Mouse (Mus musculus): Measurements from ENCODE around the gene Ube2g2. TPM values are rescaled to one million over a fixed set of nuclear protein-coding genes. Genes with fewer than 3 reads are reported as not detected.
A peak's percentile ranks its signal among the peaks of the same experiment; 100 is the strongest.

Gene Ube2g2
- polyA plus RNA-seq, 1 experiment from 2014 or later, result 52.3 TPM

- WGBS, result 84% methylated on average over 8 of the region's 8 CpGs
- no peak overlapping the region for H3K4me2 ChIP-seq (ENCODE audit: low read depth, severe bottlenecking)
- ATAC-seq (ENCODE audit: insufficient number of reproducible peaks, low FRiP score, low TSS enrichment, low read depth), result no peak; the same call in 1 of the 2 replicates
These were observed 44.3 kb downstream of the Ube2g2 start for GRCm38 (mm10) chr10:77666342-77666741.

DNA sequence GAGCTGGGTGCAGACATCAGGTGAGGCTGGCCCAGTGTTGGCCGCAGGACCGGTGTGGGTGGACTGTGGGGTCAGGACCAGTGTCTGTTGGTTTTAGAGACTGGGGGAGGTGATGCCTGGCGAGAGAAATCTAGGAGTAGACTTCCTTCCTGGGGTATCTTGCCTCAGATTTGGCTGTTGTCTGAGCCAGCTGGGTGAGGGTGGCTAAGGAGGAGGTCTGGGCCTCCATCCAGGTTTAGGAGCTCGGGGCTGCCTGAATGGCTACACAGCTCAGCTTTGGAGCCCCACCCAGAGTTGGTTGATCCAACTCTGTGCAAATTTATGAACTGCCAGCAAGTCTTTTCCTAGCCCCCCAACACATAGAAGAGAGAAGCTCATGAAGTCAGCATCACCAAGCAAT, 45.3 kb downstream of the Ube2g2 start:
- Histone ChIP-seq H3K4me3 (ENCODE audit: low read depth, low read length) (no peak overlapping the region), H3K36me3 (ENCODE audit: control insufficient read depth, insufficient read depth, low read length) (no peaks in the 10 kb centered on the region), H3K27ac (replicated peaks; ENCODE audit: low read depth, low read length) (no peak overlapping the region), H3K9me3 (ENCODE audit: control insufficient read depth, low read length) (no peaks in the 10 kb centered on the region), H3K4me1 (ENCODE audit: control insufficient read depth, insufficient read depth, low read length) (peaks cover 3% of the 10 kb centered on the region; the same call in 1 of the 2 replicates), H3K4me2 (ENCODE audit: low read depth, severe bottlenecking) (no peak overlapping the region), H3K27me3 (ENCODE audit: control insufficient read depth, insufficient read depth, low read length) (no peaks in the 10 kb centered on the region), H3K9ac (ENCODE audit: low read length) (no peak overlapping the region)
- WGBS, result 87% methylated on average over 4 of the region's 4 CpGs
- DNase-seq (ENCODE audit: low spot score), result no peak
- no peak for ATAC-seq (ENCODE audit: insufficient number of reproducible peaks, low FRiP score, low TSS enrichment, low read depth)

More at GRCm38 (mm10) chr10:77666342-77666741, 44.3 kb downstream of the Ube2g2 start:
- Histone ChIP-seq H3K4me1 (ENCODE audit: control insufficient read depth, insufficient read depth, low read length) (peaks cover 3% of the 10 kb centered on the region; the same call in 1 of the 2 replicates), H3K36me3 (ENCODE audit: control insufficient read depth, insufficient read depth, low read length) (no peaks in the 10 kb centered on the region; the same call in 1 of the 2 replicates), H3K9ac (ENCODE audit: low read length) (no peak overlapping the region), H3K9me3 (ENCODE audit: control insufficient read depth, low read length) (no peaks in the 10 kb centered on the region), H3K27ac (replicated peaks; ENCODE audit: low read depth, low read length) (no peak overlapping the region), H3K27me3 (ENCODE audit: control insufficient read depth, insufficient read depth, low read length) (no peaks in the 10 kb centered on the region), H3K4me3 (ENCODE audit: low read depth, low read length) (no peak overlapping the region)
- DNase-seq (ENCODE audit: low spot score), result no peak

GRCm38 (mm10) chr10:77670710-77671109, 48.6 kb downstream of the Ube2g2 start:
- WGBS, result 79% methylated on average over 4 of the region's 4 CpGs
- no peak for ATAC-seq (ENCODE audit: insufficient number of reproducible peaks, low FRiP score, low TSS enrichment, low read depth)
- Histone ChIP-seq H3K9ac (ENCODE audit: low read length) (no peak overlapping the region), H3K27me3 (ENCODE audit: control insufficient read depth, insufficient read depth, low read length) (no peaks in the 10 kb centered on the region), H3K4me2 (ENCODE audit: low read depth, severe bottlenecking) (no peak overlapping the region), H3K27ac (replicated peaks; ENCODE audit: low read depth, low read length) (no peak overlapping the region), H3K9me3 (ENCODE audit: control insufficient read depth, low read length) (no peaks in the 10 kb centered on the region; the same call in 1 of the 2 replicates), H3K36me3 (ENCODE audit: control insufficient read depth, insufficient read depth, low read length) (no peaks in the 10 kb centered on the region), H3K4me3 (ENCODE audit: low read depth, low read length) (no peak overlapping the region), H3K4me1 (ENCODE audit: control insufficient read depth, insufficient read depth, low read length) (peaks cover 5% of the 10 kb centered on the region; the same call in 1 of the 2 replicates)
- no peak for DNase-seq (ENCODE audit: low spot score)

- Histone ChIP-seq H3K27me3 (ENCODE audit: control insufficient read depth, insufficient read depth, low read length) (no peaks in the 10 kb centered on the region; the same call in 1 of the 2 replicates), H3K27ac (replicated peaks; ENCODE audit: low read depth, low read length) (no peak overlapping the region), H3K36me3 (ENCODE audit: control insufficient read depth, insufficient read depth, low read length) (no peaks in the 10 kb centered on the region), H3K9me3 (ENCODE audit: control insufficient read depth, low read length) (no peaks in the 10 kb centered on the region; the same call in 1 of the 2 replicates), H3K4me2 (ENCODE audit: low read depth, severe bottlenecking) (no peak overlapping the region), H3K4me3 (ENCODE audit: low read depth, low read length) (no peak overlapping the region), H3K4me1 (ENCODE audit: control insufficient read depth, insufficient read depth, low read length) (peaks cover 5% of the 10 kb centered on the region; the same call in 1 of the 2 replicates), H3K9ac (ENCODE audit: low read length) (no peak overlapping the region)
- WGBS, result 60% methylated on average over 4 of the region's 4 CpGs
- DNase-seq (ENCODE audit: low spot score), result no peak
- ATAC-seq (ENCODE audit: insufficient number of reproducible peaks, low FRiP score, low TSS enrichment, low read depth), result no peak
These were observed 49.4 kb downstream of the Ube2g2 start for GRCm38 (mm10) chr10:77671519-77671918.

DNA sequence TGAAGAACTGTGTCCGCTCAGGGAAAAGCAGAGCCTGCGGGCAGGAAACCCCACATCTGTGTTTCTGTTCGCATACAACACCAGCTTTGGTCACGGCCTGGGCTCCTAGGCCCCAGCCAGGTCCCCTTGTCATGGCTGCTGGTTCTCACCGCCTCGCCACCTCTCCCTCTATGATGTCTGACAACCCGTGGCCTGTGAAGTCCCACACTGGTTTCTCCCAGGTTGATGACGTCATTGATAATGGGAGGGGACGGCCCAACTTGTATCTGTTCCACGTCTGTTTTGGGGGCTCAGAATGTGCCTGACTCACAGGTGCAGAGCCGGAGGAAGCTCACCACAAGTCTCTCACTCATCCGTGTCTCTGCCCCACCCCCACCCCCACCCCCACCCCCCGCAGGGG, 51.7 kb downstream of the Ube2g2 start:
- no peak overlapping the region for H3K9ac ChIP-seq (ENCODE audit: low read length)
- H3K4me1 ChIP-seq (ENCODE audit: control insufficient read depth, insufficient read depth, low read length), result peaks cover 20% of the 10 kb centered on the region
- no peaks in the 10 kb centered on the region; the same call in 1 of the 2 replicates for H3K9me3 ChIP-seq (ENCODE audit: control insufficient read depth, low read length)
- WGBS, result 62% methylated on average over 13 of the region's 13 CpGs
- no peak for ATAC-seq (ENCODE audit: insufficient number of reproducible peaks, low FRiP score, low TSS enrichment, low read depth)
- H3K27me3 ChIP-seq (ENCODE audit: control insufficient read depth, insufficient read depth, low read length), result peaks cover 14% of the 10 kb centered on the region
- H3K36me3 ChIP-seq (ENCODE audit: control insufficient read depth, insufficient read depth, low read length), result no peaks in the 10 kb centered on the region
- DNase-seq (ENCODE audit: low spot score), result no peak
- H3K27ac ChIP-seq (replicated peaks; ENCODE audit: low read depth, low read length), result no peak overlapping the region
- no peak overlapping the region for H3K4me3 ChIP-seq (ENCODE audit: low read depth, low read length)
- no peak overlapping the region for H3K4me2 ChIP-seq (ENCODE audit: low read depth, severe bottlenecking)

DNA sequence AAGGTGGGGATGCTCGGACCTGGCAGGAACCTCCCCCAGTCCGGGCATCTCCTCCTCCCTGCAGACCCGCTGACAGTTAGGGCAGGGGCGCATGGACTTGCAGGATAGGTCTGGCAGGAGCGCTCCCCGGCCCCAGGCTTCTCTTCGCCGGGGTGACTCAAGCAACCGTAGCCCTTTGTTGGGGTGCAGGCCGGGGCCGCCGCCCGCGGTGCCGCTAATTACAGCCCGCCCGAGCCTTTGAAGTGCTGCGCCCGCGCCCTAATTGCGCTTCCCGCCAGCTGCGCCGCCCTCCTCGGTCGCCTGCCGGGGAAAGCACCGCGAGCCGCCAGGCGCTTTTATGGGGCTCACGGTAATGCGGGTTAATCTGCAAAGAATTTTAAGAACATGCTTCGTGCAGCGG, 55.5 kb downstream of the Ube2g2 start:
- DNase-seq (ENCODE audit: low spot score) (peak; percentile 75), ATAC-seq (ENCODE audit: insufficient number of reproducible peaks, low FRiP score, low TSS enrichment, low read depth) (no peak)
- peak overlapping the region; percentile 82 for H3K4me2 ChIP-seq (ENCODE audit: low read depth, severe bottlenecking)
- H3K9ac ChIP-seq (ENCODE audit: low read length), result peak overlapping the region; percentile 37
- peak overlapping the region; percentile 29 for H3K4me3 ChIP-seq (ENCODE audit: low read depth, low read length)
- no peaks in the 10 kb centered on the region; the same call in 1 of the 2 replicates for H3K9me3 ChIP-seq (ENCODE audit: control insufficient read depth, low read length)
- under 1% methylated on average over 35 of the region's 35 CpGs for WGBS
- no peaks in the 10 kb centered on the region for H3K36me3 ChIP-seq (ENCODE audit: control insufficient read depth, insufficient read depth, low read length)
- peaks cover 23% of the 10 kb centered on the region for H3K4me1 ChIP-seq (ENCODE audit: control insufficient read depth, insufficient read depth, low read length)
- H3K27me3 ChIP-seq (ENCODE audit: control insufficient read depth, insufficient read depth, low read length), result peaks cover 14% of the 10 kb centered on the region
- H3K27ac ChIP-seq (replicated peaks; ENCODE audit: low read depth, low read length), result no peak overlapping the region

DNA sequence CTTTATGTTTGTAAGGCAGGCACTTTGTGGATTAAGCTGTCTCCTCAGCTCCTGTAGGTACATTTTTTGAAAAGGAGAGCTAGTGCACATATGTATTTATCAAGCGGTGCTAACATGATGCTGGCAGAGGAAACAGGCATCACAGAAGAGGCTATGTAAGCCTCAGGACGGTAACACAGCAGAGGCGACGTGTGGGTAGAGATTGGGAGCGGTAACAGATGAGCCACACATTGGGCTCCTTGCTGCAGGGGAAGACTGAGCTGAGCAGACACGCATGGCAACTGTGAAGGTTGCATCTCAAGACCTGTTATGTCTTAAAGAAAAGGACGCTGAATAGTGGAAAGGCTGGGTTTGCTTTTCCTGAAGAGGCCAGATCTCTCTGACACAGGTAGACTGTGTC, 60.9 kb downstream of the Ube2g2 start:
- no peak overlapping the region for H3K4me2 ChIP-seq (ENCODE audit: low read depth, severe bottlenecking)
- H3K36me3 ChIP-seq (ENCODE audit: control insufficient read depth, insufficient read depth, low read length), result no peaks in the 10 kb centered on the region
- H3K4me3 ChIP-seq (ENCODE audit: low read depth, low read length), result no peak overlapping the region
- DNase-seq (ENCODE audit: low spot score), result no peak
- H3K27me3 ChIP-seq (ENCODE audit: control insufficient read depth, insufficient read depth, low read length), result peaks cover 30% of the 10 kb centered on the region
- no peak overlapping the region for H3K9ac ChIP-seq (ENCODE audit: low read length)
- ATAC-seq (ENCODE audit: insufficient number of reproducible peaks, low FRiP score, low TSS enrichment, low read depth), result no peak
- 78% methylated on average over 7 of the region's 7 CpGs for WGBS
- H3K27ac ChIP-seq (replicated peaks; ENCODE audit: low read depth, low read length), result no peak overlapping the region
- no peaks in the 10 kb centered on the region for H3K9me3 ChIP-seq (ENCODE audit: control insufficient read depth, low read length)
- H3K4me1 ChIP-seq (ENCODE audit: control insufficient read depth, insufficient read depth, low read length), result peaks cover 19% of the 10 kb centered on the region

DNA sequence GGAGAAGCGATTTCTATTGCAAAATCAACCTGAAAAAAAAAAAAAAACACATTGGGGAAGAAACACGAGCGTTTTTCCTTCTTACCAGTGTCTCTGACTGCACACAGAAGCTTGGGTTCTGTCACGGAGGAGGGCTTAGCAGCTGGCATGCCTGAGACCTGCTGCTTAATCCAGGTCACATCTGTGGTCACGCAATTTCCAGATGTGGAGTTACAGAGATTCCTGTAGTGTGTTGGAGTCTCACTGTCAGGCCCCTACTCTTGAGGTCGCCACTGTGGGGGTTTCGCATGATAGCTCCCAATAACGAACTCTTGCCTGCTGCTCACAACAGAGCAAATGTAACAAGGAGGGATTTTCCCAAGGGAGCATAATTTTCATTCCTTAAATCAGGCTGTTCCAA, 62.1 kb downstream of the Ube2g2 start:
- Histone ChIP-seq H3K4me2 (ENCODE audit: low read depth, severe bottlenecking) (no peak overlapping the region), H3K4me1 (ENCODE audit: control insufficient read depth, insufficient read depth, low read length) (peaks cover 14% of the 10 kb centered on the region), H3K36me3 (ENCODE audit: control insufficient read depth, insufficient read depth, low read length) (no peaks in the 10 kb centered on the region), H3K9ac (ENCODE audit: low read length) (no peak overlapping the region), H3K4me3 (ENCODE audit: low read depth, low read length) (no peak overlapping the region), H3K9me3 (ENCODE audit: control insufficient read depth, low read length) (no peaks in the 10 kb centered on the region), H3K27me3 (ENCODE audit: control insufficient read depth, insufficient read depth, low read length) (peaks cover 27% of the 10 kb centered on the region), H3K27ac (replicated peaks; ENCODE audit: low read depth, low read length) (no peak overlapping the region)
- ATAC-seq (ENCODE audit: insufficient number of reproducible peaks, low FRiP score, low TSS enrichment, low read depth) (peak; percentile 49; the same call in 1 of the 2 replicates), DNase-seq (ENCODE audit: low spot score) (peak; percentile 75)
- 20% methylated on average over 8 of the region's 8 CpGs for WGBS

Data from limb, embryonic 11.5 days (tissue).